Mouse (Mus musculus) midbrain, embryonic 10.5 days (tissue): ENCODE data around the gene Gmip. TPM values are rescaled to one million over a fixed set of nuclear protein-coding genes. Genes with fewer than 3 reads are reported as not detected.

Experiments used
- DNase-seq: peaks from one replicate; pipeline ENCODE4 v3.0.0-alpha.2; 2017; ENCODE audit warnings: low spot score
- H3K27ac ChIP-seq: fragments of 300-500 bp; sonication (generic); replicated peaks from 2 replicates; pipeline ENCODE4 v1.5.1; 2016; ENCODE audit warnings: mild to moderate bottlenecking
- H3K27me3 ChIP-seq: fragments of 300-500 bp; sonication (generic); 2 replicates; pipeline ENCODE4 v1.6.1; 2016; ENCODE audit warnings: low read depth, mild to moderate bottlenecking; ENCODE audit not compliant: poor library complexity, severe bottlenecking
- H3K36me3 ChIP-seq: fragments of 300-500 bp; sonication (generic); 2 replicates; pipeline ENCODE4 v1.6.1; 2016; ENCODE audit warnings: mild to moderate bottlenecking, moderate library complexity
- H3K4me1 ChIP-seq: fragments of 300-500 bp; sonication (generic); 2 replicates; pipeline ENCODE4 v1.6.1; 2016
- H3K4me3 ChIP-seq: fragments of 300-500 bp; sonication (generic); 2 replicates; pipeline ENCODE4 v1.5.1; 2016; ENCODE audit warnings: mild to moderate bottlenecking, moderate library complexity
- H3K9me3 ChIP-seq: fragments of 300-500 bp; sonication (generic); replicated peaks from 2 replicates; pipeline ENCODE4 v1.6.1; 2016; ENCODE audit warnings: mild to moderate bottlenecking
- WGBS: fragments of 180-500 bp; shearing (Covaris S2); methylation state at CpG from one replicate; pipeline ENCODE4 v1.1.7; 2016; 5-methylcytosine and 5-hydroxymethylcytosine counted together
- polyA plus RNA-seq: library from polyadenylated mRNA; unstranded; fragments of >200 nt; fragmentation: Nextera tagmentation; extraction: Ambion mirVana; gene quantifications from 2 replicates; pipeline ENCODE4 v1.2.1, GENCODE M21; 2016

Gene Gmip
- polyA plus RNA-seq: 7.7 and 9.7 TPM in 2 replicates

DNA sequence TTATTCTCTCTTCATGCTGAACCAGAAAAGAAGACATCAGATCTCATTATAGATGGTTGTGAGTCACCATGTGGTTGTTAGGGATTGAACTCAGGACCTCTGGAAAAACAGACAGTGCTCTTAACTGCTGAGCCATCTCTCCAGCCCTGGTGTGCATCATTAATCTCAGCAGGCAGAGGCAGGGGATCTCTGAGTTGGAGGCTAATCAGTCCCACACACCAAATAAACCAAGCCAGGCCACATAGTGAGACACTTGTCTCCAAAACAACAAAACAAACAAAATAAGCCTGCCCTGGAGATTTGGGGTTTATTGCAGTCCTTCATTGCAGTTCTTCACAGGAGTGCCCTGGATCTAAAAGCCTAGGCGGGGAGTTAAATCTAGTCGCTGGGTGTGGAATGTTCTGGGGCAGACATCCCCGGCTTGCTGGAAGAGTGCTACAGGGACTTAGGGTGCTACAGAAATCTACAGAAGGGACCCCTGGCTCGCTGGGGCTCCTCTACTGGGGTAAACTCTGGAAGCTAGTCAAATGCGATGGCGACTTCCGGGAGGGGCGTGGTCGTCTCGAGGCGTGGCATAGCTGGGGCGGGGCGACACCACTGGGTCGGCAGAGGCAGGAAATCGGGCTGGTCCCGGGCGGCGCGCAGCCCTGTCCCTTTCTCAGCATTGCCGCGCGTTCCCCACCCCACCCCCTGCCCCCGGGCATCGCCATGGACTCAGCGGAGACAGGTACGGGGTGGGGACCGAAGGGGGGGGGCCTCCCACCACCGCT, at the start of gene Gmip:
Gene Gmip (plus strand): TSS at position 586 of the 770 bp plus-strand sequence.
- WGBS: 6% methylated on average over 28 of the region's 28 CpGs
- peak within 1 kb of the TSS; percentile 69 for H3K27ac ChIP-seq

DNA sequence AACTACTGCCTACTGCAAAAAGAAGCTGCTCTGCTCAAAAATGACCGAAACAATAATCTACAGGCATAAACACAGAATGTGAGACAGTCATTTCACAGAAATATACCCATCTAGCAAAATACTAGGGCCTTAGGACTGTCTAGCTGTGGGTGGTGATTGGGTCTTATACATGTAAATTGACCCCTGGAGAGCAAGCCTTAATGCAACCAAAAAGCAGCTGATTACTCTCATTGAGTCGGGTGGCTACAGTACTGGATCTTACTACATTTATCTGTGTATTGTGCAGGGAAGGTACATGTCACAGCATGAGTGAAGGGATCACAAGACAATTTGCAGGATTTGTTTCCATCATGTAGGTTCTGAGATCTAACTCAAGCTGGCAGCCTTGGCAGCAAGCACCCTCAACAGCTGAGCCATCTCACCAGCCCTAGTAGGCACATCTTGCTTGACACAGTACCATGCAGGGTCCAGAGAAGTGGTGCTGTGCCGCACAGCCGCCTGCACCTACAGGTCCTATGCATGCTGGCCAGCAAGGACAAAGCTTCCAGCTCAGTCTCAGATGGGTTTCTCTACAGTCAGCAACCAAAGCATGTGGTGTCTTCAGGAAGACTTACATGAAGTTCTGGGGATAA, 46.5 kb upstream of the Gmip start:
- Histone ChIP-seq H3K27ac (no peak overlapping the region), H3K4me3 (no peak overlapping the region), H3K27me3 (no peaks in the 10 kb centered on the region), H3K9me3 (peaks cover 9% of the 10 kb centered on the region), H3K4me1 (no peaks in the 10 kb centered on the region), H3K36me3 (peaks cover 95% of the 10 kb centered on the region)
- WGBS: 92% methylated on average over 4 of the region's 4 CpGs
- no peak for DNase-seq

More for the DNA sequence above, at the start of gene Gmip:
- no peaks in the 10 kb centered on the region for H3K9me3 ChIP-seq
- no peaks in the 10 kb centered on the region for H3K27me3 ChIP-seq
- peaks cover 17% of the 10 kb centered on the region for H3K4me1 ChIP-seq
- H3K4me3 ChIP-seq: peak within 1 kb of the TSS; percentile 65
- peaks cover 60% of the 10 kb centered on the region for H3K36me3 ChIP-seq
- peak; percentile 75 for DNase-seq

- WGBS: 95% methylated on average over 9 of the region's 9 CpGs
- Histone ChIP-seq H3K36me3 (peaks cover 59% of the 10 kb centered on the region), H3K27me3 (no peaks in the 10 kb centered on the region), H3K4me1 (peaks cover 31% of the 10 kb centered on the region), H3K9me3 (peaks cover 12% of the 10 kb centered on the region), H3K4me3 (no peak overlapping the region), H3K27ac (no peak overlapping the region)
- no peak for DNase-seq
Observed at GRCm38 (mm10) chr8:69771221-69771620, 37.3 kb upstream of the Gmip start.

- peaks cover 31% of the 10 kb centered on the region for H3K4me1 ChIP-seq
- WGBS: 91% methylated on average over 2 of the region's 2 CpGs
- H3K9me3 ChIP-seq: peaks cover 8% of the 10 kb centered on the region; the same call in 1 of the 2 replicates
- H3K27ac ChIP-seq: no peak overlapping the region
- H3K36me3 ChIP-seq: peaks cover 51% of the 10 kb centered on the region
- H3K4me3 ChIP-seq: no peak overlapping the region
- DNase-seq: no peak
- H3K27me3 ChIP-seq: no peaks in the 10 kb centered on the region
Observed at GRCm38 (mm10) chr8:69772106-69772505, 36.4 kb upstream of the Gmip start.

DNA sequence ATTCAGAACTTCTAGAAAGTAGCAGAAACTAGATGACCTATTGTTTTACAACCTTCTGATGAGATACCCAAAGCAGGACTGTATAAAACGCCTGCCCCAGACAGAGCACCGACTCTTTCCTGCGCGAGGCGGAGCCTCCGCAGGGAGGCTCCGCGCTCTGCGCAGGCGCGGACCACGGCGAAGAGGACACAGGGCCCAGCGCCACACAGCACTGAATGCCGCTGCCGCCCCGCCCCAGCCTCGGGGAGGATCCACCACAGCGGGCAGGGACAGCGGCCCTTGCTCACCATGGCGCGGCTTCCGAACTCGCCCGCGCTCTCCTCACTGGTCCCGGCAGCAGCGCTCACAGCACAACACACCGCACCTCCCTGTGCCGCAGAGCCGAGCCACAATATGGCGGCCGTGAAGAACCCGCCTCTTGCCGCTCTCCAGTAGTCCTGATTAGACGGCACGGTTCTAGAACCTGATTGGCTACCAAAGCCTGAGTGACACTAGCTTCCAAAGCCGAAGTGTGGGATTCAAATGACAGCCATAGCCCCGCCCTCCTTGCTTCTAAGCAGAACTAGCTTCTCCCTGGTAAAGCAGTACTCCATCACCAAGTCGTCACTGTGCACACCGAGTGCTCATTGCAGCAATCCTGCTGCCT, 33.9 kb upstream of the Gmip start, which contains the start of gene Gm20422:
Gene Gm20422 (minus strand): TSS at position 384 of the 646 bp plus-strand sequence.
- Histone ChIP-seq H3K4me3 (peak within 1 kb of the TSS; percentile 81), H3K9me3 (no peaks in the 10 kb centered on the region), H3K27me3 (no peaks in the 10 kb centered on the region), H3K27ac (peak within 1 kb of the TSS; percentile 99), H3K36me3 (peaks cover 25% of the 10 kb centered on the region), H3K4me1 (peaks cover 31% of the 10 kb centered on the region)
- peak; percentile 94 for DNase-seq
- WGBS: under 1% methylated on average over 41 of the region's 41 CpGs

DNA sequence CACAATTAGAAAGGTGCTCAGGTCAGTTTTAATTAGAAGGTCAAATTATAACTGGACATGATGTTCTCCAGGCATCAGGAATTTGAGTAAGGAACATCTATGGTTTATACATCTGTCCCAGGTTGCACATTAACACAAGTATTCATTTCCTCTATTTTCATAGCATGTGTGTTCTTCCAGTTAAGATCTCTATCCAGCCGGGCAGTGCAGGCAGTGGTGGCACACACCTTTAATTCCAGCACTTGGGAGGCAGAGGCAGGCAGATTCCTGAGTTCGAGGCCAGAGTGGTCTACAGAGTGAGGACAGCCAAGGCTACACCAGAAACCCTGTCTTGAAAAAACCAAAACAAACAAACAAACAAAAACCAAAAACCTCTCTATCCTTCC, 33.3 kb upstream of the Gmip start:
- 56% methylated on average over 2 of the region's 2 CpGs for WGBS
- DNase-seq: no peak
- Histone ChIP-seq H3K36me3 (peaks cover 20% of the 10 kb centered on the region), H3K4me1 (peaks cover 31% of the 10 kb centered on the region), H3K27ac (peak overlapping the region; percentile 99; the same call in 1 of the 2 replicates), H3K27me3 (no peaks in the 10 kb centered on the region), H3K4me3 (peak overlapping the region; percentile 81), H3K9me3 (no peaks in the 10 kb centered on the region)

DNA sequence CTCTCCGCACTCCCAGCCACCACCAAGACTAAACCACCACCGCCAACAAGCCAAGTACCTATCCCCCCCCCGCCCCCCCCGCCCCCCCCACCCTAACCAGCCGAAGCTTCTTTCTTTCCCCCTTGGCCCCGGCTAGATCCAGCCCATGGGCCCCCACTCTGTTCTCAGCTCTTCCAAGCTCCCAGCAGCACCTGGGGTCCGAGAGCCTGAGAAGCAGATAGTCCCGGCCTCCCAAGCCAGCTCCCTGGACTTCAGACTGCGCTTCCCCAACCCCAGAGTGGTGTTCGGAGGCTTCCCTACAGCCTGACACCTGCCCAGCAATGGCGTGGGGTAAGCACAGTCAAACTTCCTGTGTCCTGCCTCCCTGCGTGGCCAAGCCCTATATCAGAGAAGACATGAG, 31.4 kb upstream of the Gmip start:
- 0 out of 2 replicates have a peak, but pooled peaks cover 3% of the 10 kb centered on the region for H3K36me3 ChIP-seq
- DNase-seq: no peak
- no peaks in the 10 kb centered on the region for H3K27me3 ChIP-seq
- no peak overlapping the region for H3K4me3 ChIP-seq
- peaks cover 25% of the 10 kb centered on the region for H3K4me1 ChIP-seq
- 74% methylated on average over 10 of the region's 12 CpGs for WGBS
- no peak overlapping the region for H3K27ac ChIP-seq
- no peaks in the 10 kb centered on the region for H3K9me3 ChIP-seq

DNA sequence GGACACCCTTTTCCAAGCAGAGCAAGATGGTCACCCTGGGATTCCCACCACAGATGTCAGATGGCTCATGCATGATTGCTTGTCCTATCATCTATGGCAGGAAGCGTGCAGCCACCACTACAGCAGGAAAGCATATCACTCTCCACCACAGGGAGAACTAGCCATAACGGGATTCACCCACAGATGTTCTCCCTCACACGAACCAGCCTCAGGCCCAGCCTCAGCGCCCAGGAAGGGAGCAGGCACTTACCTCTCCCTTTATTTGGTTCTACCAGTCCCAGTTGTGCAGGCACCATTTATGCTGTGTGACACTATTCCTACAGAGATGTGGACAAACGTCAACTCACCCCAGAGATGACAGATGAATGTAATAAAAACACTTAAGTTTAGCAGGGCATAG, 19.4 kb upstream of the Gmip start:
- Histone ChIP-seq H3K27me3 (no peaks in the 10 kb centered on the region), H3K9me3 (no peaks in the 10 kb centered on the region), H3K36me3 (peaks cover 16% of the 10 kb centered on the region), H3K27ac (no peak overlapping the region), H3K4me3 (no peak overlapping the region), H3K4me1 (peaks cover 34% of the 10 kb centered on the region)
- no peak for DNase-seq
- 85% methylated on average over 5 of the region's 5 CpGs for WGBS

GRCm38 (mm10) chr8:69789731-69790130, 18.7 kb upstream of the Gmip start:
- Histone ChIP-seq H3K27me3 (no peaks in the 10 kb centered on the region), H3K4me1 (peaks cover 34% of the 10 kb centered on the region), H3K36me3 (peaks cover 23% of the 10 kb centered on the region), H3K9me3 (no peaks in the 10 kb centered on the region), H3K4me3 (peak overlapping the region; percentile 84), H3K27ac (no peak overlapping the region)
- 72% methylated on average over 5 of the region's 5 CpGs for WGBS
- DNase-seq: no peak

DNA sequence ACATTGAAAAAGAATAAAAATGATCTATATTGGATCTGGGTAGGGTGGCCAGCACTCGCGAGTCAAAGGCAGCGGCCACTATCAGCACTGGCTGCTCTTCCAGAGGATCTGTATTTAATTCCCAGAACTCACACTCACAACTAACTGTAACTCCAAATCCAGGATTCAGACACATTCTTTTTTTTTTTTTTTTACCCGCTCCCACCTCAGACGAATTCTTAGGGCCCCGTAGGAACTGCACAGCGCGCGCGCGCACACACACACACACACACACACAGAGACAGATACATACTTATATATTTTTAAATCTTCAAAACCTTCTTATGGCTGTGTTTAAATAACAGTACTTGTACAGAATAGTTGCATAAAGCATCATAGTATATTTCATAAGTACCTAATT, 18.1 kb upstream of the Gmip start:
- DNase-seq: no peak
- peaks cover 29% of the 10 kb centered on the region for H3K36me3 ChIP-seq
- no peaks in the 10 kb centered on the region for H3K27me3 ChIP-seq
- H3K4me1 ChIP-seq: peaks cover 34% of the 10 kb centered on the region
- 33% methylated on average over 11 of the region's 11 CpGs for WGBS
- H3K9me3 ChIP-seq: no peaks in the 10 kb centered on the region
- H3K27ac ChIP-seq: peak overlapping the region; percentile 96
- H3K4me3 ChIP-seq: peak overlapping the region; percentile 84

GRCm38 (mm10) chr8:69790773-69791367, 17.6 kb upstream of the Gmip start, which contains the start of the genes Atp13a1 and Zfp866:
TSS of gene Atp13a1 (plus strand) at chr8:69791163.
TSS of gene Zfp866 (minus strand) at chr8:69791178.
- peak; percentile 91 for DNase-seq
- WGBS: under 1% methylated on average over 38 of the region's 38 CpGs
- H3K4me1 ChIP-seq: peaks cover 34% of the 10 kb centered on the region

GRCm38 (mm10) chr8:69791415-69792068, 16.9 kb upstream of the Gmip start:
- H3K36me3 ChIP-seq: peaks cover 41% of the 10 kb centered on the region
- under 1% methylated on average over 47 of the region's 48 CpGs for WGBS
- peaks cover 34% of the 10 kb centered on the region for H3K4me1 ChIP-seq
- no peaks in the 10 kb centered on the region for H3K27me3 ChIP-seq
- DNase-seq: no peak
- peak overlapping the region; percentile 96 for H3K27ac ChIP-seq
- peak overlapping the region; percentile 84 for H3K4me3 ChIP-seq
- no peaks in the 10 kb centered on the region for H3K9me3 ChIP-seq

More at GRCm38 (mm10) chr8:69790773-69791367, 17.6 kb upstream of the Gmip start, which contains the start of the genes Atp13a1 and Zfp866:
- H3K27me3 ChIP-seq: no peaks in the 10 kb centered on the region
- H3K36me3 ChIP-seq: peaks cover 34% of the 10 kb centered on the region
- peak within 1 kb of the TSS; percentile 84 for H3K4me3 ChIP-seq
- no peaks in the 10 kb centered on the region for H3K9me3 ChIP-seq
- H3K27ac ChIP-seq: peak within 1 kb of the TSS; percentile 96
